Mouse (Mus musculus) bone marrow, adult 2 months (tissue): ENCODE data around the gene Rad50.

Experiments used
- CTCF ChIP-seq: fragments of 200-500 bp; IDR thresholded peaks from 2 replicates; pipeline ENCODE4 v1.5.1; 2011; ENCODE audit warnings: low read length, control low read depth; ENCODE audit not compliant: control insufficient read depth, insufficient read depth
- POLR2A ChIP-seq: fragments of 200-500 bp; IDR thresholded peaks from 2 replicates; pipeline ENCODE4 v1.6.1; 2011; ENCODE audit warnings: low read depth, mild to moderate bottlenecking, control low read depth, low read length, borderline replicate concordance; ENCODE audit not compliant: control insufficient read depth

DNA sequence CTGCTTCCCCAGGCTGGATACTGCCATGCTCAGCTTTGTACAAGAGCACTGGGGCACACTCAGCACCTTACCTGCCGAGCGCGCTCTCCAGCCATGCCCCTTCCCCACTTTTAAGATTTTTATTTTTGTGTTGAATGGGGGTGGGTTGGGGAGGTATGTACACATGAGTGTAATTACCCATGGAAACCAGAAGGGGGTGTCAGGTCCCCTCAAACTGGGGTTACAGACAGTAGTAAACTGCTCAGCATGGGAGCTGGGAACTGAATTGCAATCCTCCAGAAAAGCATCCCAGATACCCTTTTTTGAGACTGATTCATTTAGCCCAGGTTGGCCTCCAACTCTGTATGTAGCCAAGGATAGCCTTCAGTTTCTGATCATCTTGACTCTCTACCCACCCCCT is 102.1 kb downstream of the Rad50 start:
- TF ChIP-seq CTCF (no peak), POLR2A (no peak)
